Comparison of ENCODE assay signal across 8 mouse cellular contexts in genomic region chr7:127448521-127449300, GRCm38 (mm10). TPM values are rescaled to one million over a fixed set of nuclear protein-coding genes. Genes with fewer than 3 reads are reported as not detected.
DNase-seq lines count a peak whose midpoint lies in the region; ATAC-seq and TF ChIP-seq lines count a peak whose summit lies in the region.

Gene Zfp689 (minus strand): TSS chr7:127449158.

- peak; percentile 96 to 97 for DNase-seq in heart, postnatal 10 days
- DNase-seq in large intestine, adult 2 months (ENCODE audit: low read depth, low spot score), result peak; percentile 99
- DNase-seq in liver, postnatal 0 days, result peak; percentile 92
- peak; percentile 90 for DNase-seq in testis, postnatal 10 days (ENCODE audit: low spot score)

- H3K9me3 ChIP-seq in ES-Bruce4 (replicated peaks; ENCODE audit: control insufficient read depth, insufficient read depth, low read length, poor library complexity, severe bottlenecking), result no peaks in the 10 kb centered on the region
- H3K9me3 ChIP-seq in forebrain, embryonic 13.5 days (replicated peaks), result no peaks in the 10 kb centered on the region
- no peaks in the 10 kb centered on the region for H3K9me3 ChIP-seq in liver, postnatal 0 days (ENCODE audit: low read length)
- no peaks in the 10 kb centered on the region for H3K9me3 ChIP-seq in neural tube, embryonic 14.5 days (ENCODE audit: control insufficient read depth, low read length)

- intact Hi-C loops in heart, postnatal 10 days (cut with DNase I), result loop anchor here (2.0 kb wide), 2 partner anchors 22 to 26 kb away; partner anchors contain the start of gene Zfp688

- peak within 1 kb of the TSS; percentile 69 for H3K4me2 ChIP-seq in forebrain, embryonic 13.5 days
- peak within 1 kb of the TSS; percentile 91 for H3K4me2 ChIP-seq in liver, postnatal 0 days (ENCODE audit: low read depth, low read length)
- H3K4me2 ChIP-seq in neural tube, embryonic 14.5 days (ENCODE audit: low read depth, low read length), result peak within 1 kb of the TSS; percentile 59

- WGBS in forebrain, embryonic 13.5 days, result under 1% methylated on average over 54 of the region's 54 CpGs
- WGBS in large intestine, adult 2 months, result under 1% methylated on average over 54 of the region's 54 CpGs
- under 1% methylated on average over 54 of the region's 54 CpGs for WGBS in liver, postnatal 0 days (ENCODE audit: insufficient replicate concordance)
- WGBS in neural tube, embryonic 14.5 days, result under 1% methylated on average over 54 of the region's 54 CpGs

- H3K4me3 ChIP-seq in ES-Bruce4 (ENCODE audit: low read depth, low read length), result peak within 1 kb of the TSS; percentile 91
- peak within 1 kb of the TSS; percentile 79 for H3K4me3 ChIP-seq in forebrain, embryonic 13.5 days
- peak within 1 kb of the TSS; percentile 98 for H3K4me3 ChIP-seq in liver, postnatal 0 days (ENCODE audit: low read depth, low read length)
- H3K4me3 ChIP-seq in neural tube, embryonic 14.5 days (ENCODE audit: low read depth, low read length), result peak within 1 kb of the TSS; percentile 93

- peak within 1 kb of the TSS; percentile 89 for H3K9ac ChIP-seq in ES-Bruce4 (ENCODE audit: low read depth, poor library complexity, severe bottlenecking)
- peak within 1 kb of the TSS; percentile 95 for H3K9ac ChIP-seq in forebrain, embryonic 13.5 days
- H3K9ac ChIP-seq in liver, postnatal 0 days (replicated peaks), result peak within 1 kb of the TSS; percentile 96
- peak within 1 kb of the TSS; percentile 92 for H3K9ac ChIP-seq in neural tube, embryonic 14.5 days (replicated peaks; ENCODE audit: low read depth, low read length)

- no peaks in the 10 kb centered on the region for H3K4me1 ChIP-seq in ES-Bruce4 (ENCODE audit: control insufficient read depth, insufficient read depth, low read length)
- peaks cover 44% of the 10 kb centered on the region for H3K4me1 ChIP-seq in forebrain, embryonic 13.5 days
- peaks cover 19% of the 10 kb centered on the region for H3K4me1 ChIP-seq in liver, postnatal 0 days (ENCODE audit: insufficient read depth)
- peaks cover 29% of the 10 kb centered on the region for H3K4me1 ChIP-seq in neural tube, embryonic 14.5 days (ENCODE audit: control insufficient read depth, insufficient read depth, low read length)

- 0 out of 2 replicates have a peak, but pooled peaks cover 3% of the 10 kb centered on the region for H3K36me3 ChIP-seq in ES-Bruce4 (ENCODE audit: control insufficient read depth, insufficient read depth, low read length, poor library complexity, severe bottlenecking)
- peaks cover 47% of the 10 kb centered on the region for H3K36me3 ChIP-seq in forebrain, embryonic 13.5 days (ENCODE audit: poor library complexity, severe bottlenecking)
- H3K36me3 ChIP-seq in liver, postnatal 0 days (replicated peaks; ENCODE audit: insufficient read depth, low read length), result peaks cover 20% of the 10 kb centered on the region
- H3K36me3 ChIP-seq in neural tube, embryonic 14.5 days (ENCODE audit: control insufficient read depth, insufficient read depth, low read length), result peaks cover 13% of the 10 kb centered on the region

- no peaks in the 10 kb centered on the region for H3K27me3 ChIP-seq in ES-Bruce4 (ENCODE audit: control insufficient read depth, insufficient read depth, low read length, poor library complexity, severe bottlenecking)
- no peaks in the 10 kb centered on the region for H3K27me3 ChIP-seq in forebrain, embryonic 13.5 days
- no peaks in the 10 kb centered on the region for H3K27me3 ChIP-seq in liver, postnatal 0 days (ENCODE audit: insufficient read depth, low read length)
- no peaks in the 10 kb centered on the region for H3K27me3 ChIP-seq in neural tube, embryonic 14.5 days (ENCODE audit: control insufficient read depth, insufficient read depth, low read length)

- TF ChIP-seq CTCF in ES-Bruce4 (IDR thresholded peaks at IDR 0.05; ENCODE audit: low read depth, low read length), result no peak
- 0 out of 2 replicates have a peak, but pooled peaks have one; percentile 14 for TF ChIP-seq CTCF in liver, postnatal 0 days (IDR thresholded peaks at IDR 0.05; ENCODE audit: low read depth)

- ATAC-seq in cerebellum, adult (ENCODE audit: insufficient number of reproducible peaks, low FRiP score, low TSS enrichment), result peak; percentile 92
- peak; percentile 95 for ATAC-seq in forebrain, embryonic 13.5 days
- peak; percentile 92 for ATAC-seq in liver, postnatal 0 days
- peak; percentile 91 for ATAC-seq in neural tube, embryonic 14.5 days (ENCODE audit: low read depth)

- peak within 1 kb of the TSS; percentile 76 for H3K27ac ChIP-seq in ES-Bruce4 (ENCODE audit: insufficient read depth, low read length)
- H3K27ac ChIP-seq in forebrain, embryonic 13.5 days, result peak within 1 kb of the TSS; percentile 93
- peak within 1 kb of the TSS; percentile 96 for H3K27ac ChIP-seq in liver, postnatal 0 days (ENCODE audit: low read depth)
- peak within 1 kb of the TSS; percentile 97 for H3K27ac ChIP-seq in neural tube, embryonic 14.5 days (ENCODE audit: low read depth, low read length)

- TF ChIP-seq EP300 in ES-Bruce4 (IDR thresholded peaks at IDR 0.05; ENCODE audit: insufficient read depth, low read depth, low read length), result no peak
- peak; percentile 95 for TF ChIP-seq EP300 in liver, postnatal 0 days (IDR thresholded peaks at IDR 0.05; ENCODE audit: low read depth)

- TF ChIP-seq POLR2A in ES-Bruce4 (IDR thresholded peaks at IDR 0.05; ENCODE audit: insufficient read depth, low read length), result no peak

RNA-seq across cellular contexts. Expression of gene Zfp689, which starts in this region (rescaled TPM):
- polyA plus RNA-seq in ES-Bruce4 (2011; ENCODE audit: insufficient read depth, insufficient read length, low read depth, missing spikeins), result 2.7 and 2.8 TPM in 2 replicates
- 16.6 and 17.4 TPM in 2 replicates for polyA plus RNA-seq in forebrain, embryonic 13.5 days (2015; fragmentation: Nextera tagmentation; extraction: Ambion mirVana)
- 1 to 10 TPM; 2.7 to 3.0 TPM for total RNA-seq in heart, postnatal 10 days (2021)
- 2.1 and 2.5 TPM in 2 replicates for polyA plus RNA-seq in large intestine, adult 2 months (2012; rRNA removed)
- 1.4 and 1.5 TPM in 2 replicates for polyA plus RNA-seq in liver, postnatal 0 days (2015; fragmentation: Nextera tagmentation; extraction: Ambion mirVana)
- 16.1 and 18.2 TPM in 2 replicates for polyA plus RNA-seq in neural tube, embryonic 14.5 days (2014; fragmentation: Nextera tagmentation; extraction: Ambion mirVana)

Comparison
In these comparisons a context has a peak if more than half of its experiments do, and no peak if none do; other contexts are left out.
1. Peak in every context shown above with its lines: DNase-seq, ATAC-seq, H3K4me3 ChIP-seq and H3K27ac ChIP-seq.